Mouse (Mus musculus): ENCODE data around the gene Bex4. TPM values are rescaled to one million over a fixed set of nuclear protein-coding genes. Genes with fewer than 3 reads are reported as not detected.

Gene Bex4
- polyA plus RNA-seq, 1 experiment from 2014 or later = 141 TPM

Small RNA genes lying within 50 kb of the gene (microRNA-seq; reads per million reads assigned to microRNA genes)
- gene Mir6383 = not detected

Other genes with a start within 250 kb of the Bex4 start
- 157 and 182 TPM in 2 replicates for gene Arxes2, start 145.2 kb upstream of the Bex4 start, polyA plus RNA-seq (2015; fragmentation: Nextera tagmentation; extraction: Ambion mirVana)
- 78.1 and 90.4 TPM in 2 replicates for gene Arxes1, start 105.6 kb upstream of the Bex4 start, polyA plus RNA-seq (2015; fragmentation: Nextera tagmentation; extraction: Ambion mirVana)
- gene Bex2, start 70.8 kb upstream of the Bex4 start, polyA plus RNA-seq (2015; fragmentation: Nextera tagmentation; extraction: Ambion mirVana) = 618 and 628 TPM in 2 replicates
- gene Nxf3, start 53.7 kb upstream of the Bex4 start, polyA plus RNA-seq (2015; fragmentation: Nextera tagmentation; extraction: Ambion mirVana) = not detected in 2 replicates
- 112 and 115 TPM in 2 replicates for gene Tceal8, start 33.3 kb downstream of the Bex4 start, polyA plus RNA-seq (2015; fragmentation: Nextera tagmentation; extraction: Ambion mirVana)
- 17.5 and 17.7 TPM in 2 replicates for gene Tceal5, start 64.9 kb downstream of the Bex4 start, polyA plus RNA-seq (2015; fragmentation: Nextera tagmentation; extraction: Ambion mirVana)
- gene Tceal7, start 75.8 kb downstream of the Bex4 start, polyA plus RNA-seq (2015; fragmentation: Nextera tagmentation; extraction: Ambion mirVana) = 1.3 and 1.4 TPM in 2 replicates
- 199 and 201 TPM in 2 replicates for gene Bex1, start 76.5 kb downstream of the Bex4 start, polyA plus RNA-seq (2015; fragmentation: Nextera tagmentation; extraction: Ambion mirVana)
- 319 and 325 TPM in 2 replicates for gene Tceal9, start 106.1 kb downstream of the Bex4 start, polyA plus RNA-seq (2015; fragmentation: Nextera tagmentation; extraction: Ambion mirVana)
- gene Bex3, start 131.3 kb downstream of the Bex4 start, polyA plus RNA-seq (2015; fragmentation: Nextera tagmentation; extraction: Ambion mirVana) = 564 and 580 TPM in 2 replicates

All from forebrain, embryonic 15.5 days (tissue).